Mouse (Mus musculus) layer of hippocampus, postnatal 25 days (tissue): ENCODE measurements around the gene Ftl1. TPM values are rescaled to one million over a fixed set of nuclear protein-coding genes. Genes with fewer than 3 reads are reported as not detected.
"Not testable (repeated sequence)": the region's sequence is repeated elsewhere in the genome, so short reads cannot be mapped to it uniquely, and the experiment has no call there.

Experiments used
- DNase-seq, 2 experiments: peaks; one replicate each; pipeline ENCODE4 v3.0.0; 2022; ENCODE audit warnings: mixed read lengths in 2 of 2, low spot score in 1 of 2; ENCODE audit errors: extremely low spot score in 1 of 2
- total RNA-seq, 2 experiments: library from RNA; stranded (reverse); gene quantifications; 2 replicates each; pipeline ENCODE4 v1.2.3; 2021

Gene Ftl1
- total RNA-seq: 100 to 1,000 TPM; 204 to 228 TPM

GRCm38 (mm10) chr7:45459564-45460140, at the start of gene Ftl1:
TSS of gene Ftl1 (minus strand) at chr7:45459884.
- peak; percentile 81 for DNase-seq

GRCm38 (mm10) chr7:45509181-45509882, 49.6 kb upstream of the Ftl1 start:
- DNase-seq: no peak

- DNase-seq: no peak
Observed at GRCm38 (mm10) chr7:45508561-45508960, 48.9 kb upstream of the Ftl1 start.

GRCm38 (mm10) chr7:45507583-45507982, 47.9 kb upstream of the Ftl1 start:
- DNase-seq: no peak

GRCm38 (mm10) chr7:45498427-45498826, 38.7 kb upstream of the Ftl1 start:
- DNase-seq: no peak

GRCm38 (mm10) chr7:45494548-45494947, 34.9 kb upstream of the Ftl1 start:
- DNase-seq: no peak

GRCm38 (mm10) chr7:45492951-45493350, 33.3 kb upstream of the Ftl1 start:
- no peak for DNase-seq

GRCm38 (mm10) chr7:45492225-45492844, 32.7 kb upstream of the Ftl1 start:
- no peak for DNase-seq

GRCm38 (mm10) chr7:45491264-45491663, 31.6 kb upstream of the Ftl1 start:
- no peak for DNase-seq

GRCm38 (mm10) chr7:45490822-45491221, 31.1 kb upstream of the Ftl1 start:
- DNase-seq: no peak

GRCm38 (mm10) chr7:45489578-45489977, 29.9 kb upstream of the Ftl1 start:
- DNase-seq: no peak

GRCm38 (mm10) chr7:45488293-45489204, 28.9 kb upstream of the Ftl1 start, which contains the start of gene Dhdh:
TSS of gene Dhdh (minus strand) at chr7:45488805.
- DNase-seq: peak in 1 of 2 experiments; percentile 48

GRCm38 (mm10) chr7:45487861-45488292, 28.2 kb upstream of the Ftl1 start:
- DNase-seq: no peak

- DNase-seq: no peak
Observed at GRCm38 (mm10) chr7:45486761-45487415, 27.2 kb upstream of the Ftl1 start, which contains the start of gene Gm45808. TSS of gene Gm45808 (minus strand) at chr7:45486811.

- no peak for DNase-seq
Observed at GRCm38 (mm10) chr7:45486158-45486557, 26.5 kb upstream of the Ftl1 start.

GRCm38 (mm10) chr7:45484985-45485384, 25.3 kb upstream of the Ftl1 start:
- DNase-seq: not testable (repeated sequence)

GRCm38 (mm10) chr7:45482166-45482565, 22.5 kb upstream of the Ftl1 start:
- no peak for DNase-seq

- peak in 1 of 2 experiments; percentile 53 for DNase-seq
Observed at GRCm38 (mm10) chr7:45481374-45481927, 21.8 kb upstream of the Ftl1 start, which contains the start of gene Tulp2. TSS of gene Tulp2 (plus strand) at chr7:45481877.

- DNase-seq: not testable (repeated sequence)
Observed at GRCm38 (mm10) chr7:45480310-45480709, 20.6 kb upstream of the Ftl1 start.
